ENCODE assay signal across 21 mouse cellular contexts in the genomic region with DNA sequence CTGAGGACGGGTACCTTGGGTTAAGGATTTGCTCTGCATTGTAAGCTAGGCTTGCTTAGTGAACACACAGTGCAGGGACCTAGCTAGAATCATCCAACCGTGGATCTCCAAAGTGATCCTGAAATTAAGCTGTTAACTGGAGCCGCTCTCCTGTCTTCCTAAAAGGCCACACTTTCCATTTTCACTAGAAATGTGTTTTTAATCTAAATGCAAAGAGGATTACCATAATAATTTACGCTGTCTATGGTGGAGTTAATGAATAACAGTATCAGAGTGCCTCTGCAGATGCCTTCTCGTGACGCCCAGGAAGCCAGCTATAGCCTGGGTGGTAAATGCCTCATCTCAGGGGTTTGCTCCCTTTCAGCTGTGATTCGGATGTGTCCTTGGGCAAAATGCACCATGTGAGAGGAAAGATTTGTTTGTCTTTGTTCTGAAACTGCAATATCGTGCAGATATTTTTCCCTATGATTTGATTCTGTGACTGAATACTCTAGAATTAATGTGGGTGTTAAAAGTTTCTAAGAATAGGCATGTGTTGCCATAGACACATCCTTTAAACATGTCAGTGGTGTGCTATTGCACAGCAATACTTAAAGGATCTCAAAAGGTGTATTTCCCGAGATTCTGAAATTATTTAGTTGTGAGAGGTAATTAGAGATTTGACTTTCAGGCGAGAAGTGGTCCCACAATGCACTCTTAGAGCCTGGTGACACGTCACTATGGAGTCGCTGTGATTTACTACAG.
DNase-seq lines count a peak whose midpoint lies in the region; ATAC-seq and TF ChIP-seq lines count a peak whose summit lies in the region.
"Had no signal": no experiment of that assay in that cellular context is flagged by ENCODE, and none has a peak within 500 bp of the region (broad histone marks: within the 10 kb centered on the region; RNA-seq: fewer than 3 reads in every experiment).

No protein-coding gene starts in this region.

- ATAC-seq in forebrain, embryonic 14.5 days: no peak
- ATAC-seq in forebrain, embryonic 11.5 days (replicated peaks; ENCODE audit: low FRiP score): no peak
- ATAC-seq in neural tube, embryonic 12.5 days (ENCODE audit: low FRiP score, low read depth): 0 out of 2 replicates have a peak, but pooled peaks have one; percentile 50
- ATAC-seq in hindbrain, embryonic 16.5 days: peak; percentile 64; the same call in 1 of the 2 replicates
- ATAC-seq in midbrain, postnatal 0 days (ENCODE audit: low FRiP score): peak; percentile 75
- ATAC-seq: Patski had no signal

- no peak overlapping the region for H3K27ac ChIP-seq in forebrain, embryonic 14.5 days (ENCODE audit: low read depth, low read length)
- H3K27ac ChIP-seq in forebrain, embryonic 11.5 days (ENCODE audit: low read depth, low read length): no peak overlapping the region
- no peak overlapping the region for H3K27ac ChIP-seq in neural tube, embryonic 12.5 days
- H3K27ac ChIP-seq in hindbrain, embryonic 16.5 days (ENCODE audit: low read depth, low read length): no peak overlapping the region
- peak overlapping the region; percentile 48 for H3K27ac ChIP-seq in midbrain, postnatal 0 days (ENCODE audit: low read depth, low read length)
- H3K27ac ChIP-seq: limb, embryonic 10.5 days; liver, embryonic 14.5 days had no signal

- no peak overlapping the region for H3K4me2 ChIP-seq in forebrain, embryonic 14.5 days (ENCODE audit: low read length)
- H3K4me2 ChIP-seq in forebrain, embryonic 11.5 days (ENCODE audit: low read depth, low read length, severe bottlenecking): no peak overlapping the region
- H3K4me2 ChIP-seq in neural tube, embryonic 12.5 days (replicated peaks): no peak overlapping the region
- H3K4me2 ChIP-seq in hindbrain, embryonic 16.5 days (ENCODE audit: low read length): peak overlapping the region; percentile 19; the same call in 1 of the 2 replicates
- H3K4me2 ChIP-seq in midbrain, postnatal 0 days (ENCODE audit: low read depth, low read length, poor library complexity, severe bottlenecking): peak overlapping the region; percentile 20; the same call in 1 of the 2 replicates
- H3K4me2 ChIP-seq: heart, embryonic 11.5 days had no signal

- H3K4me3 ChIP-seq in forebrain, embryonic 14.5 days (ENCODE audit: low read depth, low read length): no peak overlapping the region
- H3K4me3 ChIP-seq in forebrain, embryonic 11.5 days (ENCODE audit: low read depth, low read length): no peak overlapping the region
- H3K4me3 ChIP-seq in neural tube, embryonic 12.5 days: no peak overlapping the region
- H3K4me3 ChIP-seq in hindbrain, embryonic 16.5 days (ENCODE audit: low read length): no peak overlapping the region
- H3K4me3 ChIP-seq in midbrain, postnatal 0 days (ENCODE audit: low read depth, low read length): no peak overlapping the region
- H3K4me3 ChIP-seq: erythroblast, embryonic 14.5 days; limb, embryonic 10.5 days had no signal

- no peaks in the 10 kb centered on the region for H3K36me3 ChIP-seq in forebrain, embryonic 14.5 days (ENCODE audit: control insufficient read depth, insufficient read depth, low read length)
- H3K36me3 ChIP-seq in forebrain, embryonic 11.5 days (ENCODE audit: control insufficient read depth, insufficient read depth, low read length): no peaks in the 10 kb centered on the region
- no peaks in the 10 kb centered on the region for H3K36me3 ChIP-seq in neural tube, embryonic 12.5 days
- no peaks in the 10 kb centered on the region for H3K36me3 ChIP-seq in hindbrain, embryonic 16.5 days (ENCODE audit: control insufficient read depth, insufficient read depth, low read length)
- H3K36me3 ChIP-seq in midbrain, postnatal 0 days (ENCODE audit: insufficient read depth, low read length): no peaks in the 10 kb centered on the region
- H3K36me3 ChIP-seq: limb, embryonic 10.5 days had no signal

- 62% methylated on average over 12 of the region's 12 CpGs for WGBS in forebrain, embryonic 14.5 days
- 65% methylated on average over 12 of the region's 12 CpGs for WGBS in forebrain, embryonic 11.5 days
- WGBS in neural tube, embryonic 12.5 days: 44% methylated on average over 12 of the region's 12 CpGs
- WGBS in hindbrain, embryonic 16.5 days: 46% methylated on average over 12 of the region's 12 CpGs
- 30% methylated on average over 12 of the region's 12 CpGs for WGBS in midbrain, postnatal 0 days

- TF ChIP-seq CTCF in midbrain, postnatal 0 days (IDR thresholded peaks at IDR 0.05): no peak

- H3K9me3 ChIP-seq in forebrain, embryonic 14.5 days (replicated peaks; ENCODE audit: control insufficient read depth, low read length): no peaks in the 10 kb centered on the region
- H3K9me3 ChIP-seq in forebrain, embryonic 11.5 days (ENCODE audit: control insufficient read depth, low read length): no peaks in the 10 kb centered on the region
- H3K9me3 ChIP-seq in neural tube, embryonic 12.5 days: no peaks in the 10 kb centered on the region
- H3K9me3 ChIP-seq in hindbrain, embryonic 16.5 days (ENCODE audit: control insufficient read depth, low read length): no peaks in the 10 kb centered on the region
- no peaks in the 10 kb centered on the region; the same call in 1 of the 2 replicates for H3K9me3 ChIP-seq in midbrain, postnatal 0 days (ENCODE audit: low read length)
- H3K9me3 ChIP-seq: limb, embryonic 10.5 days had no signal

- DNase-seq in forebrain, embryonic 14.5 days (ENCODE audit: low spot score): peak; percentile 11
- no peak for DNase-seq in forebrain, embryonic 11.5 days (ENCODE audit: low spot score)
- no peak for DNase-seq in neural tube, embryonic 10.5 days (ENCODE audit: extremely low spot score, low spot score)
- DNase-seq in midbrain, postnatal 0 days (ENCODE audit: low spot score): no peak
- no peak for DNase-seq in heart, adult 11 months
- DNase-seq in adrenal gland, postnatal 14 days: no peak
- DNase-seq: cerebellum, adult 9-11 months; embryo, embryonic 11 days; gastrocnemius, postnatal 14 days; heart, postnatal 36 days; kidney, adult 18-20 months; lung, postnatal 10 days; spleen, adult 18-20 months; thymus, postnatal 36 days had no signal

- H3K4me1 ChIP-seq in forebrain, embryonic 14.5 days (ENCODE audit: control insufficient read depth, insufficient read depth, low read length): no peaks in the 10 kb centered on the region
- H3K4me1 ChIP-seq in forebrain, embryonic 11.5 days (replicated peaks; ENCODE audit: control insufficient read depth, insufficient read depth, low read length): no peaks in the 10 kb centered on the region
- H3K4me1 ChIP-seq in neural tube, embryonic 12.5 days: no peaks in the 10 kb centered on the region
- H3K4me1 ChIP-seq in hindbrain, embryonic 16.5 days (ENCODE audit: control insufficient read depth, insufficient read depth, low read depth, low read length): no peaks in the 10 kb centered on the region
- no peaks in the 10 kb centered on the region for H3K4me1 ChIP-seq in midbrain, postnatal 0 days (ENCODE audit: insufficient read depth, low read length)

- H3K9ac ChIP-seq in forebrain, embryonic 14.5 days (ENCODE audit: low read length): no peak overlapping the region
- no peak overlapping the region for H3K9ac ChIP-seq in forebrain, embryonic 11.5 days (ENCODE audit: low read length)
- no peak overlapping the region for H3K9ac ChIP-seq in neural tube, embryonic 12.5 days
- H3K9ac ChIP-seq in hindbrain, embryonic 16.5 days (ENCODE audit: low read depth, low read length): no peak overlapping the region
- no peak overlapping the region for H3K9ac ChIP-seq in midbrain, postnatal 0 days (replicated peaks; ENCODE audit: low read length, poor library complexity, severe bottlenecking)
- H3K9ac ChIP-seq: liver, embryonic 14.5 days had no signal

- no peaks in the 10 kb centered on the region for H3K27me3 ChIP-seq in forebrain, embryonic 14.5 days (replicated peaks; ENCODE audit: control insufficient read depth, insufficient read depth, low read length)
- H3K27me3 ChIP-seq in forebrain, embryonic 11.5 days (ENCODE audit: control insufficient read depth, insufficient read depth, low read length): no peaks in the 10 kb centered on the region
- H3K27me3 ChIP-seq in neural tube, embryonic 12.5 days (replicated peaks): no peaks in the 10 kb centered on the region
- no peaks in the 10 kb centered on the region for H3K27me3 ChIP-seq in hindbrain, embryonic 16.5 days (replicated peaks; ENCODE audit: control insufficient read depth, insufficient read depth, low read length)
- no peaks in the 10 kb centered on the region for H3K27me3 ChIP-seq in midbrain, postnatal 0 days (ENCODE audit: insufficient read depth, low read length)
- H3K27me3 ChIP-seq: Patski had no signal

Comparison
In these comparisons a context has a peak if more than half of its experiments do, and no peak if none do; other contexts are left out.
1. ATAC-seq: peak in neural tube, embryonic 12.5 days (single experiment), hindbrain, embryonic 16.5 days (single experiment) and midbrain, postnatal 0 days (single experiment); none in forebrain, embryonic 14.5 days (single experiment) and forebrain, embryonic 11.5 days (single experiment).
2. H3K4me2 ChIP-seq: peak in hindbrain, embryonic 16.5 days (single experiment) and midbrain, postnatal 0 days (single experiment); none in forebrain, embryonic 14.5 days (single experiment), forebrain, embryonic 11.5 days (single experiment) and neural tube, embryonic 12.5 days (single experiment).